In genomic region chr5:117245170-117245569, GRCm38 (mm10) we compare ENCODE assay signal across 23 mouse cellular contexts.
"Had no signal": no experiment of that assay in that cellular context is flagged by ENCODE, and none has a peak within 500 bp of the region (broad histone marks: within the 10 kb centered on the region; RNA-seq: fewer than 3 reads in every experiment).

No protein-coding gene starts in this region.

- H3K9me3 ChIP-seq: limb, embryonic 12.5 days; limb, embryonic 15.5 days; lung, embryonic 15.5 days; megakaryocyte, embryonic 14.5 days; midbrain, embryonic 12.5 days; midbrain, embryonic 15.5 days; neural tube, embryonic 13.5 days had no signal

- H3K4me3 ChIP-seq: limb, embryonic 12.5 days; limb, embryonic 15.5 days; lung, embryonic 15.5 days; megakaryocyte, embryonic 14.5 days; midbrain, embryonic 12.5 days; midbrain, embryonic 15.5 days; myocyte; neural tube, embryonic 13.5 days had no signal

- H3K4me2 ChIP-seq: limb, embryonic 12.5 days; limb, embryonic 15.5 days; lung, embryonic 15.5 days; midbrain, embryonic 12.5 days; midbrain, embryonic 15.5 days had no signal

- H3K9ac ChIP-seq: limb, embryonic 12.5 days; limb, embryonic 15.5 days; liver, embryonic 14.5 days; lung, embryonic 15.5 days; midbrain, embryonic 12.5 days; midbrain, embryonic 15.5 days; neural tube, embryonic 13.5 days had no signal

- ATAC-seq: midbrain, embryonic 15.5 days had no signal

- DNase-seq: kidney, adult 18-20 months; kidney, adult 9 months; kidney, postnatal 14 days; kidney, postnatal 4 days; left cerebral cortex, postnatal 4 days; lung, adult 18-20 months; lung, postnatal 10 days; lung, postnatal 36 days; retina, postnatal 1 day; right cerebral cortex, postnatal 25 days; spleen, adult 18-20 months; thymus, adult 2 months; thymus, postnatal 14 days; thymus, postnatal 4 days had no signal

- H3K27me3 ChIP-seq: lung, embryonic 15.5 days; megakaryocyte, embryonic 14.5 days; midbrain, embryonic 12.5 days; midbrain, embryonic 15.5 days; neural tube, embryonic 13.5 days had no signal

- H3K27ac ChIP-seq: limb, embryonic 12.5 days; limb, embryonic 15.5 days; liver, embryonic 14.5 days; lung, embryonic 15.5 days; midbrain, embryonic 12.5 days; midbrain, embryonic 15.5 days; neural tube, embryonic 13.5 days had no signal

- H3K36me3 ChIP-seq: limb, embryonic 12.5 days; lung, embryonic 15.5 days; midbrain, embryonic 12.5 days; midbrain, embryonic 15.5 days had no signal
